Mouse (Mus musculus) frontal cortex, postnatal 36 days (tissue): ENCODE measurements around the gene Gna11.

Source experiments
- DNase-seq, 2 experiments: peaks; one replicate each; pipeline ENCODE4 v3.0.0; 2022; ENCODE audit warnings: low spot score in 2 of 2

Gna11 gene

GRCm38 (mm10) chr10:81565257-81566228 lies 20.6 kb upstream of the Gna11 start:
- no peak for DNase-seq

DNA sequence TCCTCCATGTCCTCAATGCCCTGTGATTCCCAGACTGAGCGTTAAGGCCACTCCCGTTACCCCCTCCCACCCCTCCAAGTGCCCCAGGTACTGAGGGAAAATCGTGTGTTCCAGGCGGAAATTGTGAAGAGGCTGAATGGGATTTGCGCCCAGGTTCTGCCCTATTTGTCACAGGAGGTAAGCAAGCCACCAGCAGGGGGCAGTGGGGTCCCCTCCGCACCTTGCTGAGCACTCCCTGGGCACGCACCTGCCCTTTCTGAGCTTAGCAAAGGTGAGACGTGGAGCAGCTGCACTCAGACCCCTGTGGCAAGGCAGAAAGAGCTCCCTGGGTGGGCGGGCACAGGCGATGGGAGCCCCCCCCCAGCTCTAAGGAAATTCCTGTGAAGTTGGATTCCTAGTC lies 19.7 kb upstream of the Gna11 start:
- DNase-seq: peak in 1 of 2 experiments; percentile 48

DNA sequence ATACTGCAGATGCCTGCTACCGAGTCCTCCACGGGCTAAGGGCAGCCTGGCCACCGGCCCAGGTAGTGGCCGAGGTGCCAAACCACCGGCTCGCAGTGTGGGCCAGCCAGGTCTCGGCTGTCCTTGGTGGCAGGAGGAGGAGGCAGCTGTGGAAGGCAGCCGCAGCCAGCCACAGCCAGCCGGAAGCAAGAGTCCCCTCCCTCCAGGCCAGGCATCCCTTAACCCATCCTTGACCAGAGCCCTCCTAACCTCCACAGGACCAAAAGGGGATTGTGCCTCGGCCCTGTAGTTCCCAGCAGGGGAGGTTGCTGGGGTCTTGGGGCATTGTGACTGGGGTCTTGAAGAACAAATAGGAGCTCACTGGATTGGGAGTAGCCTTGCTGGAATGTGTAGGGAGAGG lies 19.2 kb upstream of the Gna11 start:
- no peak for DNase-seq

- DNase-seq: no peak
These were observed 18.5 kb upstream of the Gna11 start for GRCm38 (mm10) chr10:81563481-81563880.

DNA sequence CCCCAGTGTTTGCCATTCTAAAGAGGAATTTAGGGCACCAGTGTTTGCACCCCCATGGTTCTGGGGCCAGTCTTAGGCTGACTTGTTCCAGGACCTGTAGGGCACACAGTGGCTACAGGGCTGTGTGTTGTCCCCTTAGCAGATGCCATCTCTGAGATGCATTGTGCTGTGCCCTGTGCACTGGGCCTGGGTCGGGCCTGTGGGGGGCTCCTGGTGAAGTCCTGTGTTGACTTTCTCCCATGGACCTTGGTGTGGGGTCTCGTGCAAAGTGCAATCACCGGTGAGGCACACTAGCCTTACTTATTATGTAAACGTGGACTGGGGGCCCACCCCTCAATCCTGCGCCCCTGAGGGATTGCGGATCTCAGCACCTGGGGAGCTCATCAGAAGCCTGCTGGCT lies 17.4 kb upstream of the Gna11 start:
- no peak for DNase-seq

- no peak for DNase-seq
These were observed 15.9 kb upstream of the Gna11 start for GRCm38 (mm10) chr10:81560719-81561459.

- peak; percentile 74 to 76 for DNase-seq
These were observed 14.9 kb upstream of the Gna11 start for GRCm38 (mm10) chr10:81559627-81560539.

DNA sequence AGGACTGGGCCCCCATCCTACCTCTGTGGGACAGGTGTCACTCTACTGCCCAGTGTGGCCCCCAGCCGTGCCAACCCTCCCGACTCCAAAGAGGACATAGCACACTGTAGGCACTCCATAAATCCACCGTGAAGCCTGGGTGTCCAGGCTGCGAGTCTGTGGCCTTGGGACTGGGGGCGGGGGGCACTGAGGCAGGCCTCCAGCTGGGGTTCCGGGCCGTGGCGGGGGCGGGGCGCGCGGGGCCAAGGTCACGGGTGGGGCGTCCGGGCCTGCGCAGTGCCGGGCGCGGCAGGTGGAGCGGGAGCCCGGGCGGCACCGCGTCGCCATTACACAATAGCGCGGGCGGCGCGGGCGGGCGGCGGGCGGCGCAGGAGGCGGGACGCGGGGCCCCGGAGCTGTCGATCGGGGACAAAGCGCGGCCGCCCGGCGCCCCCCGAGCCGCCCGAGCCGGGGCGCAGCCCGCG lies 14.2 kb upstream of the Gna11 start, which contains the start of gene Aes:
Aes (plus strand) TSS at position 326 of the 464 bp plus-strand sequence.
- peak; percentile 67 to 68 for DNase-seq

DNA sequence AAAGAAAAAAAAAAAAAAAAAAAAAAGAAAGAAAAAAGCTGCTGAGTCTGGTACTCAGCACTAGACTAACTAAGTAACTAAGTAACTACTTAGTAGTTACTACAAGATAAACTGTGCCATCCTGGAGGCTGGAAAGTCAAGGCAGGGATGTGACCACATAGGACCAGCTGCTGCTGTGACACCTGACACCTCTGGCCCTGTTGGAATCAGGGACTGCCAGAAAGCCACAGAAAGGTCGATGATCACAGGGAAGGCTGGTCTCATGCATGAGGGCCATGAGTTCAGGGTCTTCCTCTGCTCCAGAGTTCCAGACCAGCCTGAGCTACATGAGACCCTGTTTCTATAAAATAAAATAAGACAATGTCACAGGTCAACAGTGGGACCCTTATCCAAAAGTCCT lies 12.5 kb upstream of the Gna11 start:
- no peak for DNase-seq

DNA sequence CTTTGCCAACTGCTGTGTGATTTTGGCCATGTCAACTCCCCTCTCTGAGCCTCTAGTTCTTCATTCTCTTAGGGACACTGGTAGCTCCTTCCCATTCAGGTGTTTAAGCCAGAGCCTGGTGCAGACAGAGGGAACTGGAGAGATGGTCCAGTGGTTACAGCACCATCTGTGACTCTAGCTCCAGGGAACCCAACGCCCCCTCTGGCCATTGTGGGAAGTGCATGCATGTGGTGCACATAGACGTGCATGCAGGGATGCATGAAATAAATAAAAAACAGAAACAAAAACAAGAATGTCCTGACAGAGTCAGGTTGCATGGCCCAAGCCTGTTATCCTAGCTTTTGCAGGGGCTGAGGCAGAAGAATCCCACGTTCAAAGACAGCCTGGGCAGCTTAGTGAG lies 11.3 kb upstream of the Gna11 start:
- DNase-seq: no peak

DNA sequence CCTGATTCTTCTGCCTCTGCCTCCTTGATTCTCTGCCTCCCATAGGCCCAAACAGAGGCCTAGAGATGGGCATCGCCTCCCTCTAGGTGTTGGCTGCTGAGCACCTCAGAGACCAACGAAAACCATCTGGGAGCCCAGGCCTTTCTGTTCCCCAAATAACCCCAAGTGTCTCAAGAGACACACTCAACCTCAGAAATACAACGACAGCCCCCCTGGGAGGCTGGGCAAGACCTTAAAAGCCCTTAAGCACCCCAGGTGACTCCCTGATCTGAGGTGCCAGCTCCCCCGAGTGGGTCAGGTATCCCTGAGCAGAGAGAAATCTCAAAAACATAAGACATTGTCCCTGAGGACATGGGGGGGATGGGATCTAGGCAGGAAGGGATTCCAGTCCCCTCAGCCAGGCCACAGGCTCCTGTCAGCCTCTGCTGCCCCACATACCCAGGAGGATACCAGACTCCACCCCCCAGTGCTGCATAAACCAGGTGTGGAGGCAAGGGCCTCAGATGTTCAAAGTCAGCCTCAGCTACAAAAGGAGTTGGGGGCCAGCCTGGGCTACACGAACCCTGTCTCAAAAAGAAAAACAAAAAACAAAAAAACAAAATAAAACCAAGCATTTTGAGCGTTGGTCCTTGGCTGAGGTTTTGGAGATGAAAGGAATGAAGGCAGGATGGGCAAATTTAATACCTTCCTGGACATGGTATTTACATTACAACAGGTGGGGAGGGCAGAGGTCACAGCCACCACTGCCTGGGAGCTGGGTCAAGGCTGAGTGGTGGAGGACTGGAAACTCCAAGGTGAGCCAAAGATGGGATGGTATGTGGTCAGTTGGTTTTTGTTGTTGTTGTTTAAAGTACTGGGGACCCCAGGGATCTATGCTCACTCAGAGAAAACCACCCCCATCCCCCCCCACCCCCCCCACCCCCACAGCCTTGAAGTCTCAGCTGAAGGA lies 9.1 kb upstream of the Gna11 start:
- DNase-seq: no peak

- no peak for DNase-seq
These were observed 8.2 kb upstream of the Gna11 start for GRCm38 (mm10) chr10:81553232-81553631.

DNA sequence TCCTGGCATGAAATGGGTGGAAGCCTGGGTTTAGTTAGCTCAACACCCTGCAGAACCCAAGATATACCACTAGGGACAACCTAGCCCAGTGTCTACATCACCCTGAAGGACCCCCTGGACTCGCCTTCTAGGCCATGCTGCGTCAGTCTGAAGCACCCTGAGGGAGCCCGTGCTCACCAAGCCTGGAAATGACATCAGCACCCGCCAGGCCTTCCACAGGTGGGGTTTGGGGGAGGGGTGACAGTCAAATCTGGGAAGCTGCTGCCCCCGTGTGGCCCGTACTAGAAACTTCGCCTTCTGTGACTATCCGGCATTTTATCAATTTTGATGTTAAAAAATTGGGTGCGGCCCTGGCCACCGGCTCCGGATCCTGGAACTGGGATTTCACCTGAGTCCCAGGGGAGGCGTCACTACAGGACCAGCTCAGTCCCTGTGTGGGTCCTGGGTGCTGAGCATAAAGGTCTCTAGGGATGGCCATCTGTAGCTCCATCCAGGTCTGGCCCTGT lies 6.7 kb upstream of the Gna11 start:
- DNase-seq: peak; percentile 74 to 83

- no peak for DNase-seq
These were observed 5.3 kb upstream of the Gna11 start for GRCm38 (mm10) chr10:81550257-81550656.

GRCm38 (mm10) chr10:81548944-81549343 lies 4.0 kb upstream of the Gna11 start:
- DNase-seq: no peak

- no peak for DNase-seq
These were observed 2.0 kb upstream of the Gna11 start for GRCm38 (mm10) chr10:81546788-81547571.

DNA sequence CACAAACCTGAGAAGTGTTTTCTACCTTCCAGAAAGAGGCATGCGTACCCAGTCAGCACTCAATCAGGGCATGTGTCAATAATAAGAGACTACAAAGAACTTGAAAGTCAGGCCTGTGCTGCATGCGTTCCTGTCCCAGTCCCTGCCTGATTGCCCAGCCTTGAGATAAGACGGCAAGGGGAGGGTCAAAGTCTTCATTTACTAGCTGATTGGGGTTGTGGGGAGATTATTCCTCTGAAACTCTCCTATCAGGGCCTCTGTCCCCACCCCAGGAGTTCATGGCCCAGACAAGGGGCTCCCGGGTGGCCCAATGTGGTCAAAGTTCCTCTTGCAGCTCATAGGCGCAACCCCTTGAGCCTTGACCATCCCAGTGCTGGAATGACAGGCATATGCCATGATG lies 1.3 kb upstream of the Gna11 start:
- DNase-seq: no peak

GRCm38 (mm10) chr10:81544296-81545160 lies 462 bp downstream of the Gna11 start:
- DNase-seq: no peak
